Mouse (Mus musculus) embryonic facial prominence, embryonic 11.5 days (tissue): Measurements from ENCODE around the gene Cdc25a. TPM values are rescaled to one million over a fixed set of nuclear protein-coding genes. Genes with fewer than 3 reads are reported as not detected.

Source experiments
- ATAC-seq: fragments of 200-750 bp; cut with Nextera tagmentation; replicated peaks from 2 replicates; pipeline ENCODE4 v1.8.0; 2017; ENCODE audit warnings: low read depth; ENCODE audit not compliant: insufficient number of reproducible peaks, low FRiP score, low TSS enrichment
- DNase-seq: peaks from one replicate; pipeline ENCODE4 v3.0.0-alpha.2; 2015; ENCODE audit warnings: low spot score
- H3K27ac ChIP-seq: fragments of 300-500 bp; sonication (generic); replicated peaks from 2 replicates; pipeline ENCODE4 v1.5.1; 2014; ENCODE audit warnings: mild to moderate bottlenecking, low read depth, low read length, control low read depth
- H3K27me3 ChIP-seq: fragments of 300-500 bp; sonication (generic); 2 replicates; pipeline ENCODE4 v1.6.1; 2014; ENCODE audit warnings: mild to moderate bottlenecking, low read length, moderate library complexity, mixed read lengths; ENCODE audit not compliant: control insufficient read depth, insufficient read depth
- H3K36me3 ChIP-seq: fragments of 300-500 bp; sonication (generic); replicated peaks from 2 replicates; pipeline ENCODE4 v1.6.1; 2014; ENCODE audit warnings: low read depth, mild to moderate bottlenecking, low read length, moderate library complexity, mixed read lengths; ENCODE audit not compliant: control insufficient read depth, insufficient read depth
- H3K4me1 ChIP-seq: fragments of 300-500 bp; sonication (generic); 2 replicates; pipeline ENCODE4 v1.6.1; 2014; ENCODE audit warnings: low read length, mixed read lengths; ENCODE audit not compliant: control insufficient read depth, insufficient read depth
- H3K4me2 ChIP-seq: fragments of 300-500 bp; sonication (generic); 2 replicates; pipeline ENCODE4 v1.6.1; 2014; ENCODE audit warnings: low read depth, mild to moderate bottlenecking, control low read depth, low read length, moderate library complexity
- H3K4me3 ChIP-seq: fragments of 300-500 bp; sonication (generic); 2 replicates; pipeline ENCODE4 v1.5.1; 2014; ENCODE audit warnings: low read depth, low read length, control low read depth
- H3K9ac ChIP-seq: fragments of 300-500 bp; sonication (generic); replicated peaks from 2 replicates; pipeline ENCODE4 v1.6.1; 2014; ENCODE audit warnings: mild to moderate bottlenecking, control low read depth, low read length
- H3K9me3 ChIP-seq: fragments of 300-500 bp; sonication (generic); replicated peaks from 2 replicates; pipeline ENCODE4 v1.6.1; 2016; ENCODE audit warnings: mild to moderate bottlenecking, low read length, inconsistent platforms, mixed read lengths; ENCODE audit not compliant: control insufficient read depth
- WGBS: fragments of 180-500 bp; shearing (Covaris S2); extraction: QIAGEN DNeasy Blood & Tissue Kit; methylation state at CpG from one replicate; pipeline ENCODE4 v1.1.7; 2014; 5-methylcytosine and 5-hydroxymethylcytosine counted together
- polyA plus RNA-seq: library from polyadenylated mRNA; unstranded; fragments of >200 nt; fragmentation: Nextera tagmentation; extraction: Ambion mirVana; gene quantifications from 2 replicates; pipeline ENCODE4 v1.2.1, GENCODE M21; 2014

The Cdc25a gene
- polyA plus RNA-seq, 1 experiment from 2014 or later = 44.1 TPM

DNA sequence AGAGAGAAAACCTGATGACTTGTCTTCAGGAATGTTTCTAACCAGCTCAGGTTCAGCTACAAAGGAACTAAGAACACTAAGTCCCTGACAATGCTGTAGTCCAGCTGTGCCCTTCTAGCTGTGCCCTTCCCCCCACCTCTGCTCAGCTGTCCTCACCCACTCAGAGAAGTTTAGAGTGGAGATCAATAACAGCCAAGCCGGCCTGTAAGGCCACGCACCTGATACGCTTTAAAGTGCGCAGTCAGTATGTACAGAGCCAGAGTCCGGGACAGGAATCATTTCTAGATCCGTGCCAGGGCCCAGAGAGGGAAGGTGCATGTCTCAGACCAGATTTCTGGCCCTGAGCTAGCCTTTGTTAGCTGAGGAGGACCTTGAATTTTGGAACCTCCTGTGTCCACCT, 19.4 kb upstream of the Cdc25a start:
- H3K4me2 ChIP-seq = no peak overlapping the region
- no peaks in the 10 kb centered on the region for H3K36me3 ChIP-seq
- no peaks in the 10 kb centered on the region for H3K27me3 ChIP-seq
- no peaks in the 10 kb centered on the region for H3K4me1 ChIP-seq
- no peak for ATAC-seq
- no peaks in the 10 kb centered on the region for H3K9me3 ChIP-seq
- 77% methylated on average over 6 of the region's 6 CpGs for WGBS
- H3K4me3 ChIP-seq = no peak overlapping the region
- H3K27ac ChIP-seq = no peak overlapping the region
- H3K9ac ChIP-seq = no peak overlapping the region
- no peak for DNase-seq

DNA sequence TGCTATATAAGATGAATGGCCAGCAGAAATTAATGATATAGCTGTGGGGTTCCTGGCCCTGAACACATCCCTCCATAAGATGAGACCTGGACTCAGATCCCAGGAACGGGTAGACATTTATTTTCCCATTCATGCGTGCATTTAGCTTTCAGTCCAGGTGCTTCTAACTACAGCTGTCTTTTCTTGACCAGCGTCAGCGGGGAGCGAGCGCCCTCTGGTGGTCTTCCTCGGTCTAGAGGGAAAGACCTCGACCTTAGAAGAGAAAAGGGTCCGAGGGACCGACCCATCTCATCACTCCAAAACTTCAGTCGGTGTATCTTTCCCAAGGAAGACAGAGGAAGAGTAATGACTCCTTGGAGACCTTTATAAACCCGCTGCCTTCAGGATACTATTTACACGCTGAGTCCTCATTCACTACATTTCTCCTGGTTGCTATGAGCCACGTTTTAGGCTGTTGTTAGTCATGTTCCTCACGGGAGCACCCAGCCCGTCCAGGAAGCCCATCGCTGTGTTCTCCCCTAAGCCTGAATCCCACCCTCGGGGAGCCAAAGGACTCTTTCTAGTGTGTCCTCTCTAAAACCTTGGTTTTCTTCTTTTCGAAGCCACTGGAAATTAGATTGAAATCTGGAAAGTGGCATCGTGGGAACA, 12.9 kb upstream of the Cdc25a start:
- WGBS = 17% methylated on average over 20 of the region's 20 CpGs
- Histone ChIP-seq H3K27me3 (no peaks in the 10 kb centered on the region), H3K9me3 (no peaks in the 10 kb centered on the region), H3K4me2 (no peak overlapping the region), H3K36me3 (no peaks in the 10 kb centered on the region), H3K4me3 (no peak overlapping the region), H3K4me1 (no peaks in the 10 kb centered on the region), H3K27ac (no peak overlapping the region), H3K9ac (no peak overlapping the region)
- DNase-seq (peak; percentile 86), ATAC-seq (peak; percentile 35; the same call in 1 of the 2 replicates)

DNA sequence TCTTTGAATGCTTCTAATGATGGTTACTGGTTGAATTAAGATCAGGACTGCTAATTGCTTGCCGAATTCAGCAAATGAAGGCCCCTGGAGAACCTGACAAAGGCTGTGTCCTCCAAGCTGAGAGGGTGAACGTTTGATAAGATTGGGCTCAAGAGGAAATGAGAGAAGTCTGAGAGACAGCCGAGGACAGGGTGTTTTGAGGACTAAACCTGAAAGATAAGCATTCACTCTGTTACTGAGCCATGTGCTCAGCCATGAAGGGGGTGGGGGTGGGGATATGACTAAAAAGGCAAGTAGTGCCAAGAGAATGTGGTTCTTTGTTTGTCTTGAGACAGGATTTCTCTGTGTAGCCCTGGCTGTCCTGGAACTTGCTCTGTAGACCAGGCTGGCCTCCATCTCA, 12.3 kb upstream of the Cdc25a start:
- no peaks in the 10 kb centered on the region for H3K27me3 ChIP-seq
- WGBS = 64% methylated on average over 3 of the region's 3 CpGs
- H3K27ac ChIP-seq = no peak overlapping the region
- no peak overlapping the region for H3K4me3 ChIP-seq
- no peak overlapping the region for H3K4me2 ChIP-seq
- H3K4me1 ChIP-seq = no peaks in the 10 kb centered on the region
- H3K9me3 ChIP-seq = no peaks in the 10 kb centered on the region
- ATAC-seq (no peak), DNase-seq (no peak)
- H3K9ac ChIP-seq = no peak overlapping the region
- H3K36me3 ChIP-seq = no peaks in the 10 kb centered on the region

DNA sequence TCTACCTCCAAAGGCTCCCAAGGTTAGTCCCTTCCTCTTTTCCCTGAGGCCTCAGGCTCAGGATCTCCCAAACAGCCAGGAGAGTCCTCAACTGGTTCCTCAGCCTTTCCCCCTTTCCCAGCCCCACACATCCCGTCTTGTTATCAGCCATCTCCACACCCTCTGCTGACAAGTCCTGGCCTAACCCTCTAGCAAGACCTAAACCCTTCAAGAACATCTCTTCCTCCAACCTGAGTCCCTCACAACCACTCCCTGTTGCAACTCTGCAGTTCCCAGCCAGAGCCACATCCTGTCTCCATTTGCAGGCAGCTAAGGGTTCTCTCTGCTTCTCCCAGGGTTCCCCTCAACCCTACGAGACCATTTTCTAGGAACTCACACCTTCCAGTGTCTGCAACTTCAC, 9.2 kb upstream of the Cdc25a start:
- WGBS = 73% methylated on average over 2 of the region's 2 CpGs
- Histone ChIP-seq H3K27me3 (no peaks in the 10 kb centered on the region), H3K4me3 (no peak overlapping the region), H3K27ac (no peak overlapping the region), H3K9ac (no peak overlapping the region), H3K4me1 (no peaks in the 10 kb centered on the region), H3K9me3 (no peaks in the 10 kb centered on the region), H3K4me2 (no peak overlapping the region), H3K36me3 (no peaks in the 10 kb centered on the region)
- no peak for ATAC-seq
- DNase-seq = no peak

DNA sequence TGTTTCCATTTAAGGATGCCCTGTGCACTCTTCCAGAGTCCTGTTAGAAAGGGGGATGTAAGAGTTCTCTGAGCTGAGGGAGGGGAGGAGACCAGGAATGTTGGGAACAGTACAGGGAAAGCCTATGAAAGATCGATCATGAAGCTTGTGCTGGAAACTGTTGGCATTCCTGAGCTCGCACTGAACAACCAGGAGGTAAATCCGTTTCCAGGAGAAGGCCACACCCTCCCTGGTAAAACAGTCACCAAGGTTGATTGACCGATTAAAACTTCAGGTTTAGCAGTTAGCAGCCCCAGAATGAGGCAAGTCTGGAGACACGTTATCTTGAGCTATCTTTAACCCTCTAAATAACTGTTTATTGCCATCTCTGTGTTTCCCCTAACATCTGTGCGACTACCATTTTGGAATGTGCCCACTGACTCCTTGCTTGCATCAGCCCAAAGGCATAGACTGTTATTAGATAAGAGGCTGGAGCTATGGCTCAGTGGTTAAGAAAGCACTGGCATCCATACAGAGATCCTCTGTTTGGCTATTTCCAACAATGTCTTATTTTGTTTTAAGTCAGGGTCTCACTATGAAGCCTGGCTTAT, 4.3 kb upstream of the Cdc25a start:
- Histone ChIP-seq H3K4me2 (no peak overlapping the region), H3K9ac (no peak overlapping the region), H3K4me3 (no peak overlapping the region), H3K4me1 (no peaks in the 10 kb centered on the region), H3K9me3 (no peaks in the 10 kb centered on the region), H3K36me3 (no peaks in the 10 kb centered on the region), H3K27ac (no peak overlapping the region), H3K27me3 (no peaks in the 10 kb centered on the region)
- 40% methylated on average over 6 of the region's 6 CpGs for WGBS
- no peak for DNase-seq
- no peak for ATAC-seq

DNA sequence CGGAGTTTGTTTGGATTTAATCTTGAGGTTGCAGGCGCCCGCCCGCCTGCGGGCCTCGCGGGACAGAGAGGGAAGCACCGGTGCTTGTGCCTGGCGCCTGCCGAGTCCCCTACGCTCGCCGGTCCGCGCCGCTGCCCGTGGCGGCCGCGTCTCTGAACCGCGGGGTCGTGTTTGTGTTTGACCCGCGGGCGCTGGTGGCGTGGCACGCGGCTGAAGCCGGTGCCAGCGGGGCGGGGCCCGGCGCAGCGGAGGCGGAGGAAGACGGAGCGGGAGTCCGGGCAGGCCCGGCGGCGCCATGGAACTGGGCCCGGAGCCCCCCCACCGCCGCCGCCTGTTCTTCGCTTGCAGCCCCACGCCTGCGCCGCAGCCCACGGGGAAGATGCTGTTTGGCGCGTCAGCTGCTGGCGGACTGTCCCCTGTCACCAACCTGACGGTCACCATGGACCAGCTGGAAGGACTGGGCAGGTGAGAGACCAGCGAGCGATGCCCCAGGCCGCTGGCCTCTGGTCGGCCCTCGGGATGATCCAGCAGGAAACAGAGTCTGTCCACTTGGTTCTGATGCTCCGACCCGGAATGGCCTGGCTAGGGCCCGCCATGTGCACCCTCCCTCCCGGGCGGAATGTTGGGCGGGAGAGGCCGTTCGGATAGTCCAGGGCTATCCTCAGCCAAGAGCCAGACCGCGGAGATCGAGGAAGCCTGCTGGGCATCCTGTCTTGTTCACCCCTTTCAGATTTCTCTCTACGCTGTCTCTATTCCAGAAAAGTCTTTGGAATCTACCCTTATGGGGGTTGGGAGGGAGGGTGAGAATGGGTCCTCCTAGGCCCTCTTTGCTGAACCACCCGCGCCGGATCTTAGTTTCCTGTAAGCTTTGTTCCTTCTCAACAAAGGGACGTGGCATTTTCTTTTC, 569 bp downstream of the Cdc25a start:
- peak overlapping the region; percentile 56 for H3K4me2 ChIP-seq
- H3K4me3 ChIP-seq = peak overlapping the region; percentile 98
- H3K27ac ChIP-seq = peak overlapping the region; percentile 85
- WGBS = under 1% methylated on average over 75 of the region's 76 CpGs
- DNase-seq (peak; percentile 56), ATAC-seq (peak; percentile 49)
- H3K9ac ChIP-seq = peak overlapping the region; percentile 99
- H3K4me1 ChIP-seq = no peaks in the 10 kb centered on the region
- H3K36me3 ChIP-seq = peaks cover 14% of the 10 kb centered on the region
- no peaks in the 10 kb centered on the region for H3K9me3 ChIP-seq
- H3K27me3 ChIP-seq = no peaks in the 10 kb centered on the region

DNA sequence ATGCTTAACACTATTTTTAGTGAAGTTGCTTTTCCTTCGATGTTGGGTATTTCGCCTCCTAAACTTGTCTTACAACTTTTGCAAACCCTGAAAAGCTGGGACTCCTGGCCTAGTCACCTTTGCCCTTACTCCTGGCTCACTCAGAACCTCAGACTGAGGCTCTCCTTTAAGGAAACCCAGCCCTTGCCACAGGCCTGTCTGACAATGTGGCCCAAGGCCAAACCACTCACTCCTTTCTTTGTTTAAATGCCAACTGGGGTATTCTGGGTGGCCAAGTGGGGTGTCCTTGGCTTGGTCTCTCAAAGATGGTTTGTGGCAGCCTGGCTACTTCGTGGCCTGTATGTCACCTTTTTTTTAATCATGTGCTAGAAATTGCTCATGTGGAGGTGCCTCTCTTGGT, 1.4 kb downstream of the Cdc25a start:
- Histone ChIP-seq H3K9ac (peak overlapping the region; percentile 99), H3K36me3 (peaks cover 18% of the 10 kb centered on the region), H3K4me1 (no peaks in the 10 kb centered on the region), H3K4me3 (peak overlapping the region; percentile 98), H3K4me2 (peak overlapping the region; percentile 56), H3K27ac (no peak overlapping the region), H3K9me3 (no peaks in the 10 kb centered on the region), H3K27me3 (no peaks in the 10 kb centered on the region)
- no peak for ATAC-seq
- 3% methylated on average over 3 of the region's 3 CpGs for WGBS
- no peak for DNase-seq

DNA sequence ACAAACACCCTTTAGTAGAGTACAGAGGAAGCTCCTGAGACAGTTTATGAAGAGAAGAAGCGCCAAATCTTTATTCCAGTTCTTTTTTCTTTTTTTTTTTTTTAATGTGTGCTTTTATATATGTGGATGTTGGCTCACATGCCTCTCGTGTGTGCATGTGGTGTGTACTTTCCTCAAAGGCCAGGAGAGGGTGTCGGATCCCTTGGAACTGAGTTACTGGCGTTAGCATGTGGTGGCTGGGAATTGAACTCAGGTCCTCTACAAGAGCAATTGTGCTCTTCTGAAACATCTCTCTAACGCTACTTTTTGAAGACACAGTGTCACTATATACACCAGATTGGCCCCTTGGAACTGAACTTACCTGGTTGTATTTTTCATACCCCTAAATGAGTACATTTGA, 2.3 kb downstream of the Cdc25a start:
- H3K9me3 ChIP-seq = no peaks in the 10 kb centered on the region
- H3K4me1 ChIP-seq = no peaks in the 10 kb centered on the region
- H3K36me3 ChIP-seq = peaks cover 18% of the 10 kb centered on the region
- 79% methylated on average over 5 of the region's 5 CpGs for WGBS
- no peak for DNase-seq
- no peak for ATAC-seq
- no peaks in the 10 kb centered on the region for H3K27me3 ChIP-seq
- H3K4me2 ChIP-seq = peak overlapping the region; percentile 56
- H3K27ac ChIP-seq = no peak overlapping the region
- H3K4me3 ChIP-seq = peak overlapping the region; percentile 98
- H3K9ac ChIP-seq = no peak overlapping the region; the same call in 1 of the 2 replicates
